Mouse (Mus musculus): Measurements from ENCODE around the gene Pnrc2.

DNA sequence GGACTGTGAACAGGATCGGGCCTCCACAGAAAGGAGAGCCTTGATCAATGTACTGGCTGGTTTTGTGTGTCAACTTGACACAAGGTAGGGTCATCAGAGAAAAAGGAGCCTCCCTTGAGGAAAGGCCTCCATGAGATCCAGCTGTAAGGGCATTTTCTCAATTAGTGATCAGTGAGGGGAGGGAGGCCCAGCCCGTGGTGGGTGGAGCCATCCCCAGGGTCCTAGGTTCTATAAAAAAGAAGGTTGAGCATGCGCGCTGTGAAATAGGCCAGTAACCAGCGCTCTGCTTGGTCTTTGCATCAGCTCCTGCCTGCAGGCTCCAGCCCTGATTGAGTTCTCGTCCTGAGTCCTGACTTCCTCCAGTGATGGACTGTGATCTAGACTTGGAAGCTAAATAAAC, 10.9 kb upstream of the Pnrc2 start:
- TF ChIP-seq EP300 (IDR thresholded peaks at IDR 0.05; ENCODE audit: low read depth) (no peak), CTCF (IDR thresholded peaks at IDR 0.05; ENCODE audit: low read depth) (no peak)
